Mouse (Mus musculus) left cerebral cortex, adult 18-20 months (tissue): ENCODE results near the gene Unc45b. TPM values are rescaled to one million over a fixed set of nuclear protein-coding genes. Genes with fewer than 3 reads are reported as not detected.
A peak's percentile ranks its signal among the peaks of the same experiment; 100 is the strongest.
"Not testable (repeated sequence)": the region's sequence is repeated elsewhere in the genome, so short reads cannot be mapped to it uniquely, and the experiment has no call there.

Source experiments
- DNase-seq, 2 experiments: peaks; one replicate each; pipeline ENCODE4 v3.0.0; 2021 to 2022; ENCODE audit warnings: low spot score in 2 of 2, mixed read lengths in 1 of 2
- total RNA-seq, 2 experiments: library from RNA; stranded (reverse); gene quantifications; 2 replicates each; pipeline ENCODE4 v1.2.3; 2021

The Unc45b gene
- total RNA-seq, 2 experiments from 2014 or later = 1.00 to 1.5 TPM

GRCm38 (mm10) chr11:82943336-82943735 lies 33.0 kb downstream of the Unc45b start:
- DNase-seq = no peak

GRCm38 (mm10) chr11:82945636-82946035 lies 35.3 kb downstream of the Unc45b start:
- no peak for DNase-seq

GRCm38 (mm10) chr11:82947457-82947856 lies 37.1 kb downstream of the Unc45b start:
- DNase-seq = no peak

- no peak for DNase-seq
These were observed 38.7 kb downstream of the Unc45b start for GRCm38 (mm10) chr11:82949036-82949435.

GRCm38 (mm10) chr11:82950736-82951481 lies 40.6 kb downstream of the Unc45b start, which contains the start of gene Slfn5:
Slfn5 (plus strand) TSS chr11:82951349.
- no peak for DNase-seq

GRCm38 (mm10) chr11:82951865-82952611 lies 41.7 kb downstream of the Unc45b start:
- no peak for DNase-seq

GRCm38 (mm10) chr11:82952612-82953542 lies 42.5 kb downstream of the Unc45b start:
- DNase-seq = no peak

- DNase-seq = no peak
These were observed 44.3 kb downstream of the Unc45b start for GRCm38 (mm10) chr11:82954631-82955030.

GRCm38 (mm10) chr11:82956925-82957324 lies 46.6 kb downstream of the Unc45b start:
- no peak for DNase-seq

- peak in 1 of 2 experiments; percentile 8 for DNase-seq
These were observed 49.3 kb downstream of the Unc45b start for GRCm38 (mm10) chr11:82959613-82960012.

- no peak for DNase-seq
These were observed 51.4 kb downstream of the Unc45b start for GRCm38 (mm10) chr11:82961743-82962142.

GRCm38 (mm10) chr11:82962215-82962614 lies 51.9 kb downstream of the Unc45b start:
- no peak for DNase-seq

GRCm38 (mm10) chr11:82970712-82971589 lies 60.6 kb downstream of the Unc45b start:
- DNase-seq = peak; percentile 7 to 25

GRCm38 (mm10) chr11:82971590-82971974 lies 61.2 kb downstream of the Unc45b start:
- no peak for DNase-seq

GRCm38 (mm10) chr11:82973916-82974315 lies 63.6 kb downstream of the Unc45b start:
- DNase-seq = no peak

- DNase-seq = not testable (repeated sequence)
These were observed 72.1 kb downstream of the Unc45b start for GRCm38 (mm10) chr11:82982409-82982808.

- no peak for DNase-seq
These were observed 72.8 kb downstream of the Unc45b start for GRCm38 (mm10) chr11:82983193-82983592.

GRCm38 (mm10) chr11:82987621-82988020 lies 77.3 kb downstream of the Unc45b start:
- DNase-seq = peak in 1 of 2 experiments; percentile 3

- no peak for DNase-seq
These were observed 79.0 kb downstream of the Unc45b start for GRCm38 (mm10) chr11:82989357-82989756.
